Comparison of ENCODE assay signal across 8 mouse cellular contexts in the genomic region with DNA sequence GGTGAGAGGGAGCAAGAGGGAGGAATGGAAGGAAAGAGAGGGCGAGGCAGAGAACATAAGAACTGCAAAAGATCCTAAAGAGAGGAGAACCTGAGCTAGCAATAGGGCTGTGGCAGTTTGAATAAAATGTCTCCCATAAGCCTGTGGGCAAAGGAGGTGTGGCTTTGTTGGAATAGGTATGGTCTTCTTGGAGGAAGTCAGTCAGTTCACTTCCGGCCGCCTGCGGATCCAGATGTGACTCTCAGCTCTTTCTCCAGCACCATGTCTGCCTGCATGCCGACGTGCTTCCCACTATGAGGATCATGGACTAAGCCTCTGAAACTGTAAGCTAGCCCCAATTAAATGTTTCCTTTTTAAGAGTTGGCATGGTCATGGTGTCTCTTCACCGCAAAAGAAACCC. TPM values are rescaled to one million over a fixed set of nuclear protein-coding genes. Genes with fewer than 3 reads are reported as not detected.
DNase-seq lines count a peak whose midpoint lies in the region; ATAC-seq and TF ChIP-seq lines count a peak whose summit lies in the region.

Gene Kat6b, plus strand, starts transcription at position 204 of the 400 bp plus-strand sequence.

- H3K36me3 ChIP-seq in heart, adult 2 months (ENCODE audit: control insufficient read depth, insufficient read depth, low read length), result no peaks in the 10 kb centered on the region

- TF ChIP-seq CTCF in heart, adult 2 months (IDR thresholded peaks at IDR 0.05), result no peak

- no peak for ATAC-seq in megakaryocyte-erythroid progenitor cell, adult 5-6 weeks (replicated peaks; ENCODE audit: low FRiP score, low TSS enrichment, poor library complexity, severe bottlenecking)

- no peak within 1 kb of the TSS for H3K27ac ChIP-seq in heart, adult 2 months

- no peak for TF ChIP-seq EP300 in heart, adult 2 months (IDR thresholded peaks at IDR 0.05; ENCODE audit: insufficient read depth, low read depth, low read length)

- DNase-seq in heart, adult 2 months, result no peak
- DNase-seq in heart, adult 9 months (ENCODE audit: low spot score in 2 of 2), result no peak
- DNase-seq in adrenal gland, postnatal 36 days, result no peak
- no peak for DNase-seq in gonadal fat pad, adult 2 months (ENCODE audit: low read depth)
- no peak for DNase-seq in left cerebral cortex, postnatal 36 days (ENCODE audit: low spot score in 2 of 2)
- DNase-seq in embryo, embryonic 10.5 days (ENCODE audit: low spot score), result no peak
- DNase-seq in urinary bladder, adult 18-20 months (ENCODE audit: low spot score in 2 of 2), result no peak

- H3K79me2 ChIP-seq in heart, adult 2 months (replicated peaks; ENCODE audit: control insufficient read depth, insufficient read depth, low read length), result no peaks in the 10 kb centered on the region

- WGBS in heart, adult 2 months, result 91% methylated on average over 7 of the region's 7 CpGs

- no peaks in the 10 kb centered on the region for H3K27me3 ChIP-seq in heart, adult 2 months (ENCODE audit: control insufficient read depth, insufficient read depth, low read length)

- no peak within 1 kb of the TSS for H3K4me3 ChIP-seq in heart, adult 2 months

- intact Hi-C loops in heart, adult 2 months (cut with DNase I), result no loop called here
- intact Hi-C loops in left cerebral cortex, postnatal 36 days (cut with DNase I), result no loop called here

- no peaks in the 10 kb centered on the region for H3K4me1 ChIP-seq in heart, adult 2 months (ENCODE audit: control insufficient read depth, insufficient read depth, low read length)

- no peak within 1 kb of the TSS for H3K9ac ChIP-seq in heart, adult 2 months (ENCODE audit: low read depth, low read length)

- TF ChIP-seq POLR2A in heart, adult 2 months (IDR thresholded peaks at IDR 0.05; ENCODE audit: insufficient read depth, low read depth, low read length), result no peak

RNA-seq across cellular contexts. Expression of gene Kat6b, which starts in this region (rescaled TPM):
- total RNA-seq in heart, adult 2 months (2021), result 10 to 100 TPM; 26.6 to 27.9 TPM
- 9.0 and 12.7 TPM in 2 replicates for polyA plus RNA-seq in heart, adult 2 months (2012; rRNA removed)
- total RNA-seq in adrenal gland, postnatal 36 days (2021), result 10 to 100 TPM; 42.5 to 47.8 TPM
- 14.8 and 15.5 TPM in 2 replicates for polyA plus RNA-seq in gonadal fat pad, adult 2 months (2012; rRNA removed)
- 100 to 1,000 TPM; 107 to 111 TPM for total RNA-seq in left cerebral cortex, postnatal 36 days (2021)
- total RNA-seq in megakaryocyte-erythroid progenitor cell, adult 5-6 weeks (2014; fragmentation: Nextera tagmentation), result 16.9 and 17.5 TPM in 2 replicates
- total RNA-seq in megakaryocyte-erythroid progenitor cell, adult 5-6 weeks (2017), result 5.1 and 9.1 TPM in 2 replicates
